Mouse (Mus musculus) myocyte (in vitro differentiated cells): ENCODE measurements around the gene Vps52.

Source experiments
- MAX ChIP-seq: IDR thresholded peaks from one replicate; pipeline ENCODE4 v1.6.1; 2011; ENCODE audit warnings: low read depth, mild to moderate bottlenecking, control low read depth
- POLR2A ChIP-seq: IDR thresholded peaks from one replicate; pipeline ENCODE4 v1.6.1; 2011; ENCODE audit warnings: low read depth, mild to moderate bottlenecking, control low read depth, moderate library complexity; ENCODE audit not compliant: insufficient read length

GRCm38 (mm10) chr17:33924577-33925283 is 30.9 kb upstream of the Vps52 start:
- TF ChIP-seq MAX (no peak), POLR2A (no peak)
